21 mouse cellular contexts compared by ENCODE assay signal in genomic region chr16:76761848-76762247, GRCm38 (mm10).
A peak's percentile ranks its signal among the peaks of the same experiment; 100 is the strongest.
DNase-seq lines count a peak whose midpoint lies in the region; ATAC-seq and TF ChIP-seq lines count a peak whose summit lies in the region.
"Had no signal": no experiment of that assay in that cellular context is flagged by ENCODE, and none has a peak within 500 bp of the region (broad histone marks: within the 10 kb centered on the region; RNA-seq: fewer than 3 reads in every experiment).

No protein-coding gene starts in this region.

- H3K27me3 ChIP-seq in lung, embryonic 14.5 days (ENCODE audit: insufficient read depth, low read length), result no peaks in the 10 kb centered on the region
- H3K27me3 ChIP-seq: embryonic facial prominence, embryonic 15.5 days; forebrain, embryonic 15.5 days; heart, embryonic 13.5 days had no signal

- 19% methylated on average over 1 of the region's 1 CpGs for WGBS in lung, embryonic 14.5 days

- H3K4me1 ChIP-seq in lung, embryonic 14.5 days (ENCODE audit: insufficient read depth), result peaks cover 4% of the 10 kb centered on the region
- H3K4me1 ChIP-seq: embryonic facial prominence, embryonic 15.5 days; forebrain, embryonic 15.5 days had no signal

- no peak overlapping the region for H3K9ac ChIP-seq in lung, embryonic 14.5 days
- H3K9ac ChIP-seq: embryonic facial prominence, embryonic 15.5 days; forebrain, embryonic 15.5 days; heart, embryonic 13.5 days had no signal

- H3K4me2 ChIP-seq in lung, embryonic 14.5 days, result no peak overlapping the region
- H3K4me2 ChIP-seq: embryonic facial prominence, embryonic 15.5 days; forebrain, embryonic 15.5 days; heart, embryonic 13.5 days had no signal

- H3K36me3 ChIP-seq in lung, embryonic 14.5 days (ENCODE audit: insufficient read depth), result no peaks in the 10 kb centered on the region
- H3K36me3 ChIP-seq: embryonic facial prominence, embryonic 15.5 days; forebrain, embryonic 10.5 days; forebrain, embryonic 15.5 days; G1E; heart, embryonic 13.5 days had no signal

- no peaks in the 10 kb centered on the region for H3K9me3 ChIP-seq in lung, embryonic 14.5 days (ENCODE audit: low read depth, low read length)
- H3K9me3 ChIP-seq: embryonic facial prominence, embryonic 15.5 days; forebrain, embryonic 10.5 days; forebrain, embryonic 15.5 days; G1E; heart, embryonic 13.5 days had no signal

- no peak overlapping the region for H3K27ac ChIP-seq in lung, embryonic 14.5 days (ENCODE audit: low read depth)
- H3K27ac ChIP-seq: embryonic facial prominence, embryonic 15.5 days; forebrain, embryonic 10.5 days; forebrain, embryonic 15.5 days; heart, embryonic 13.5 days had no signal

- no peak for TF ChIP-seq CTCF in lung, embryonic 14.5 days (IDR thresholded peaks at IDR 0.05; ENCODE audit: low read depth)

- no peak for ATAC-seq in CD4-positive, CD25-positive, alpha-beta regulatory T cell, adult 4 months
- no peak for ATAC-seq in lung, embryonic 14.5 days (ENCODE audit: insufficient read depth)
- peak; percentile 63 for ATAC-seq in monocyte, adult 5-6 weeks (replicated peaks; ENCODE audit: insufficient number of reproducible peaks, low FRiP score, low TSS enrichment, poor library complexity, severe bottlenecking)
- ATAC-seq: forebrain, embryonic 15.5 days; hindbrain, embryonic 16.5 days had no signal

- no peak overlapping the region for H3K4me3 ChIP-seq in lung, embryonic 14.5 days (ENCODE audit: low read depth, low read length)
- H3K4me3 ChIP-seq: embryonic facial prominence, embryonic 15.5 days; erythroblast, embryonic 14.5 days; forebrain, embryonic 10.5 days; forebrain, embryonic 15.5 days; heart, embryonic 13.5 days had no signal

- peak; percentile 4 for DNase-seq in CD4-positive, CD25-positive, alpha-beta regulatory T cell, adult 2 months (ENCODE audit: low read depth, low spot score)
- DNase-seq in lung, embryonic 14.5 days, result peak; percentile 76
- DNase-seq in lung, postnatal 10 days, result no peak
- DNase-seq in 3T3-L1 (ENCODE audit: low read depth, low spot score), result peak; percentile 15
- no peak for DNase-seq in frontal cortex, postnatal 36 days (ENCODE audit: low spot score in 2 of 2)
- DNase-seq: adrenal gland, postnatal 10 days; cerebellum, adult 11 months; cerebellum, adult 8-10 months; cerebellum, postnatal 14 days; embryo, embryonic 11 days; gastrocnemius, postnatal 10 days; heart, postnatal 36 days had no signal

Comparison
In these comparisons a context has a peak if more than half of its experiments do, and no peak if none do; other contexts are left out.
1. DNase-seq: peak in CD4-positive, CD25-positive, alpha-beta regulatory T cell, adult 2 months (single experiment), lung, embryonic 14.5 days (single experiment) and 3T3-L1 (single experiment); none in lung, postnatal 10 days (single experiment) and frontal cortex, postnatal 36 days (0 of 2).